Mouse (Mus musculus) skeletal muscle tissue, adult 2 months (tissue): ENCODE data around the gene Calhm2.

Experiments
- DNase-seq: peaks from one replicate; pipeline ENCODE4 v3.0.0-alpha.2; 2012; ENCODE audit warnings: low read depth, low spot score

The Calhm2 gene

GRCm38 (mm10) chr19:47067924-47068611, 70.0 kb downstream of the Calhm2 start:
- peak; percentile 68 for DNase-seq

- DNase-seq: peak; percentile 95
These were observed 70.8 kb downstream of the Calhm2 start, which contains the start of gene Taf5 for GRCm38 (mm10) chr19:47067096-47067882. Gene Taf5 (plus strand): TSS chr19:47067746.

GRCm38 (mm10) chr19:47065860-47066259, 72.2 kb downstream of the Calhm2 start:
- no peak for DNase-seq

GRCm38 (mm10) chr19:47057684-47058083, 80.4 kb downstream of the Calhm2 start:
- no peak for DNase-seq
